Mouse (Mus musculus): Measurements from ENCODE around the gene Astn1.

Astn1 gene

DNA sequence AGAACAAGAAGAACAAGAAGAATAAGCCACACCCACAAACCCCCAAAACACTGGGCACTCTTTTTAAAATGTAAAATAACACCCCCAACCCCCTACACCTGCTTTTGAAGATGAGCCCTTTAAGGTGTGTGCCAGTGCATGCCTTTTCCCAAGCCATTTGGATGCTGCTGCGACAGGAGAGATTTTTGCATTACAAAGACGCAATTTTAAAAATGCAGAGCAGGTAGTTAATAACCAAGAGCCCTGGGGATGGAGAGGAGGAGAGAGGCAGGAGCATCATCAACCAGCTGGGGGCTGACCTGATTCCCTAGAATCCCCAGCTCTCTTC lies at the start of gene Astn1:
TSS of gene Astn1 (plus strand) at position 310 of the 328 bp plus-strand sequence.
- no peak for DNase-seq

DNA sequence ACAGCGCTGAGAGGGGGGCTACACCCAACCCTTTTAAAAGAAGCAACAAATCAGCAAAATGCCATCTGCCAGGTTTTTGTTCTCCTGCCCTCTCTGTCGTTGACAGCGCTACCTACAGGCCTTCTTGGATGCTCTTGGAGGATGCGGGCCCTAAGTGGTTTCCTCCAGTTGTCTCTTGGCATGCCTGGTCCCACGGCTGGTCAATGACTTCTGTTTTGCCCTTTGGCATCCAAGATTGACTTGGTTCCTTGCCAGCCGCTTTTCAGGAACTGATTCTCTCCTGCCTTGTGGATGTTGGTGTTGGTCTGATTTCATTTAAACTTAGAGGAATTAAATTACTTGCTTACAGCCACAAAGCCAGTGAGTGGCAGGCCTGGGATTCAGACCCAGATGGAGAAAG lies 38.7 kb upstream of the Astn1 start:
- no peak for DNase-seq

DNA sequence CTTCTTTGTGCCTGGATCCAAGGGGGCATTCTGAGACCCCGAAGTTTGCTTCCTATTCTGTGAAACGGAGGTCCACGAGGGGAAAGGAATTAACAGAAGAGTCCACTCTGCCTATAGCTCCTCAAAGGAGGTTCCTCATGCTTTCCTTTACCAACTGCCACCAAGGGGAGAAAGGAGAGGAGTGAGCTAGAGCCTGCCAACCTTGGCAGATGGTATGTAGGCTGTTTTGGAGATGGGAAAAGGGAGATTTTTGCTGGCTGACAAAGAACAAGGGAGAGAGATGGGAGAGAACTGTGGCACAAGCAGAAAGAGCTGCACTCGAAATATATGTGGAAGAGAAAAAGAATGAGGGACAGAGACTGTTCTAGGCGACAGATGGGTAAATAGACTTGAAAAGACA lies 33.9 kb upstream of the Astn1 start:
- no peak for DNase-seq

DNA sequence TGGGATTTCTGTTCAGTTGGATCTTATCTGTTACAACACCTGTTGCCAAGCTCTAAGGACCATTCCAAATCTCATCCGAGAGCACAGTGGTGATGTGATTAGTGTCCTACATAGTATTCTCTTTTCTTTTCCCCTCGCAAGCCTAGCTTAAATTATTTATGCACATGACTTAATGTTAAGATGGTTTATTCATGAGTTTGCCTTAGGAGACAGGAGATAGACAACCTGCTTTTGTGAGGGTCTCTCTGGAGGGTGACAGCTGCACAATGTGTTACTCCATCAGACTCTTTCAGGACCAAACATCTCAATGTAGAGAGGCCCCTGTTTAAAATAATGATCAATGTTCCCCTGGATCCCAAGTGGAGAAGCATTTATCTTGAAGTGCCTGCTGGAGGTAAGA lies 33.2 kb upstream of the Astn1 start:
- DNase-seq = no peak

DNA sequence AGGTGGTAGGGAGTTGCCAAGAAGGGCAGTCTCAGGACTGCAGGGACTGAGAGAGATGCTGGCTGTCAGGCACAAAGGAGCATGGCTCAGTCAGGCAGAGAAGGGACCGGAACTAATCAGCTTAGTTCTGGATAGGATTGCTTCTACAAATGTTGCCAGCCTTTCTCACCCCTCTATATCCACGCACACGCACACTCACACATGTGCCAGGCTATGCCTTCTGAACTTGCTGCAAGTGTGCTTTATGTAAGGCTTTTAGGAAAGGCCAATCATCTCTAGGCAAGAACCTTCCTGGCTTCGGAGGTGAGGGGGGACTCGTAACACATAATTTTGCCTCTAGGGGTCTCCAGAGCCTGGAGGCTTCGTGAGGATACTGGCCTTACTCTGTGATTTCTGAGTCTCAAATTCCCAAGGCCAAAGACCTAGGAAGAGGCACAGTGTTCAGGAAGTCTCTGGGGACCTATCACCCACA lies 18.8 kb upstream of the Astn1 start:
- DNase-seq = peak; percentile 14 to 24

DNA sequence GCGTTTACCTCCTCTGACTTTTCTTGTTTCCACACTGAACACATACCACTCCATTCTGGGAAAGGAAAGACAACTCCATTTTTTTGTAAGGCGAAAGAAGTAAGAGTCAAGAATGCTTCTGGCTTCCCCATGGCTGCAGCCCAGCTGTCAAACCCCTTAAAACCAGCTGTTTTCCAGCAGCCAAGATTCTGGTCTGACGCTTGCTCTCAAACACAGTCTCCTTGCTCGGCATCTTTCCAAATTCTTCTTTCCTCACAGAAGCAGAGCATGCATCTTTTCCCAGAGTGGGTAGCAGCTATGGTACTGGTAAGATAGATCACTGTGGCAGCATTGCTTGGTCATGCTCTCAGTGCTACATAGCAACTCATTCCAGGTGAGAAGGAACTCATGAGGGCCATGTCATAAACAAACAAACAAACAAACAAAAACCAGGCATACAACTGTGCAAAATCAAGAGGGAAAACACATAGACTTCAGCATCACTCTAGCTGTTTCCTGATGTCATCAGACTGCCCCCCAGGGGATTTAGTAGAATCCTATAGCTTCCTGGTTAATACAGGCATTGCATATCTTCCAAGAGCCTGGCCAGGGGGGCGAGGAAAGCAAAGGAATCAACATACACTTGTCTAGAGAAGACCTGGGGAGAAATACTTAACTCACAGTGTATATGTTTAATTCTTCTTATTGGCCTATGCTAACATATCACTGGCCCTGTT lies 8.3 kb upstream of the Astn1 start:
- peak in 1 of 2 experiments; percentile 7 for DNase-seq

DNA sequence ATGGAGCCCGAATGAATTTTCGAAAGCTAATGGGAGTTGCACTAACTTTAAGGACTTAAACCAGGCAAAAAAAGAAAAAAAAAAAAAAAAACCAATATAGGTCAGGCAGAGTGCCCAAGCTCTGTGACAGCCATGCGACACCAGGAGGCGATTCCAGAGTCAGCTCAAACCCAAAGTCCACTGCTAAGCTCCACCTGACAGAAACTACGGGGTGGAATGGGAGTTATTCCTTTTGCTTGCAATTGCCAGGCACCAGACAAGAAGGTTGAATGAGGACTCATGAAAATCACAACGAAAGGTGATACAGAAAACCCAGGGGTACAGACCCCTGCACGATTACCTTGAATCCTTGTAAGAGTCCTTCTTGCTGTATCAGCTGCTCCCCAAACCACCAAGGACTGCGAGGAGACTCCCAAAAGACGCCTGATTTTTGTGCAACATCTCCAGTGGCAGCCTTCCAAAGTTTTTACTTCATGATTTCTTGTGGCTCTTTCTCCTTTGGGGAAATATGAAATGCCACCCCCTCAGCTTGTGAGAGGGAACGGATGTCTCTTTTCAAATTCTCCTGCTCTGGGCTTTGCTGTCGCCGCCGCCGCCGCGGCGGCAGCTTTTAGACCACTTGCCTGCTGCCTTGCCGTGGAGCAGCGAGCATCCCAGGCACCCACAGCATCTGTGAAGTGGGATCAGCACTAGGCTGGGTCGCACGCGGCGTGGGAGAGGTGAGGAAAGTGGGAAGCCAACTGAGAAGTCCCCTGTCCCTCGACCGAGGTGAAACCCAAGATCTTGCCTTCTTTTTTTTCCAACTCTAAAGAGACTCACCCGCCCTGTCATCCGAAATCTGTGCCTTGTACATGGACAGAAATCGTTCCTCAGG lies 6.7 kb upstream of the Astn1 start:
- DNase-seq = peak; percentile 13 to 17

DNA sequence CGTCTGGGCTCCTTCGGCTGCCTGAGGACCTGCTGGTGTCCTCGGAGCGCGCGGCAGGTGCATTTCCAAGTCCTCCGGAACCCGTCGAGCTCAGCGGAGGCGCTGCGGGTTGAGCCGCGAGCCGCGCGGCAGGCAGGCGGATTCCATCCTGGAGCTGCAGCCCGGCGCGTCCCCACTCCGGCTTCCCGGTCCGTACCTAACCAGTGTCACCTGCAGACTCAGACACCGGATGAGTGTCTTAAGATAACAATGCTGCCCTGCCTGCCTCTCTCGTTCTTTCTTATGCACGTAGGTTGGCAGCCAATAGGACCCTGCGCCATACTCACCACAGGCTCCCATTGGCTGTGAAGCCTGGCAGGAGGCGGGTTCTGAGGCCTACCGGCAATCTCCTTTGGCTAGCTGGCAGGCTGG lies 6.0 kb upstream of the Astn1 start, which contains the start of gene Brinp2:
TSS of gene Brinp2 (minus strand) at position 276 of the 411 bp plus-strand sequence.
- peak; percentile 80 to 87 for DNase-seq

DNA sequence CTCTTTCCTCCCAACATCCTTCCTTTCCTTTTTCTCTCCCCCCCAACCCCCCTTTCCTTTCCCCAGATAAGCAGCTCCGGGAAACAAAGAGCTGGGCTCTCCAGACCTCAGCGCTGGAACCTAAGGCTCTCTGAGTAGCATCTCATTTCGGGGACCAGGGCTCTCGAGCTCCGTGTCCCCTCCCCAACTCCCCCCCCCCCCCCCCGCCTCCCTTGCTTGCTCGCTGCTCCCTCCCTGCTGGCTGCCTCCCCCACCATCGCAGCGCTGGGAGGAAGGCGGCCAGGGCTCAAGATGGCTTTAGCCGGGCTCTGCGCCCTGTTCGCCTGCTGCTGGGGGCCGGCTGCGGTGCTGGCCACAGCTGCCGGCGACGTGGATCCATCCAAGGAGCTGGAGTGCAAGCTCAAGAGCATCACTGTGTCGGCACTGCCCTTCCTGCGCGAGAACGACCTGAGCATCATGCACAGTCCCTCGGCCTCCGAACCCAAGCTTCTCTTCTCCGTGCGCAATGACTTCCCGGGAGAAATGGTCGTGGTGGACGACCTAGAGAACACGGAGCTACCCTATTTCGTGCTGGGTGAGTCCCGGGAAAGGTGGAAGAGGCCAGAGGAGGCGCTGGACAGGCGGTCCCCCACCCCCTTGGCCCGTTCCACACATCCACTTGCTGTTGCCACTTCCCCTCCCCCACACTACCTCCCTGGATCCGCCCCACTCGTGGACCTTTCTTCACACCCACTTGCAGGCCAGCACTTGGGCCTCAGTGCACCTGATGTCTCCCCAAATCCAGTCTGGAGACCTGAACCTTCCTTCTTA lies 424 bp downstream of the Astn1 start:
- peak in 1 of 2 experiments; percentile 15 for DNase-seq

DNA sequence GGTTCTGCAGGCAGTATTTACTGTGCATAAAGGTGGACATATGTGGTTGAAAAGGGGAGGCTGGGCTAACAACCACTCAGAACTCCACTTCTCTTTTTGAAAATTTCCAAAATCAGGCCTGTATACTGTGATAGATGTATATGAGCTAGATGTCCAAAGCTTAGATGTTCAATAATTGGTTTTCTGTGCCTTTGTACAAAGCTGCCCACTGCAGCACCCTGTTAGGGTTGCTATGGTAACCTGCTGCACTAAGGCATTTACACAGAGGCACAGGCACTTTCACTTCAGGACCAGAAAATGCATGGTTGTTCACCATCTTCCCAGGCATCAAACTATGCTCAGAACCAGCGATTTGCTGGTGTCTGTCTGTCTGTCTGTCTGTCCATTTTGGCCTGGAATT lies 2.4 kb downstream of the Astn1 start:
- no peak for DNase-seq

DNA sequence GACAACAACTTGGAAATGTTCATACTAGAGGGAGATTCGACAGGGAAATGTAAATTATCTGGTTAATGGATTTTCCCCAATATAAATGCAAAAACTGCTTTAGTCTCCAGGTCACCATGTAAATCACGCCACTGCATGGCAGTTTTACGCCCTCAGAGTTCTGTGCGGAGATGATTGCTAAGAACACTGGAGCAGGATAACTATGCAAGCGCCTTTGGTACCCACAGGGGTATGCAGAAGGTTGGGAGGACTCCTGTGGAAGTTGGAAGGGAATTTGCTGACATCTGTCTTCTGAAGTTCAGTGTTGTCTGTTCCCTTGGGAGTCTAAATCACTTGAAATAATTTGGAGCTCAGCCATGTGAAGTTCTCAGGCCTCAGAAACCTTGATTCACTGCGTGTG lies 20.2 kb downstream of the Astn1 start:
- no peak for DNase-seq

DNA sequence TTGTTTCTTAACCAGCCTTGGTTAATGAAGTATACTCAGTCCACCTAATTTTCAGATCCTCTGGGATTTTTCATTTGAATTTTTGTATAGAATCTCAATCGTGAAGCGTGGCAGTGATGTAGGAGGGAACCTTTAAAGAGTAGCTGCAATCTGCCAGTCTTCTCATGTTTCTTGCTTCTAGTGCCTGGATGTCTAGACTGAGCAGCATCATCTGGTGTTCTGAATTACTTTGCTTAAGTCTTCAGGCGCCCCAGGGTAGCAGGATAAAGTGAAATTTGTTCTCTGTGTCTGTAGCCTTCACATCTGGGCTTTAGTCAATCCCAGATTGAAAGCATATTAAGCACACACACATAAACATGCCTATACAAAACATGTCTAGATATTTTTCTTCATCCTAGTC lies 21.1 kb downstream of the Astn1 start:
- DNase-seq = no peak

DNA sequence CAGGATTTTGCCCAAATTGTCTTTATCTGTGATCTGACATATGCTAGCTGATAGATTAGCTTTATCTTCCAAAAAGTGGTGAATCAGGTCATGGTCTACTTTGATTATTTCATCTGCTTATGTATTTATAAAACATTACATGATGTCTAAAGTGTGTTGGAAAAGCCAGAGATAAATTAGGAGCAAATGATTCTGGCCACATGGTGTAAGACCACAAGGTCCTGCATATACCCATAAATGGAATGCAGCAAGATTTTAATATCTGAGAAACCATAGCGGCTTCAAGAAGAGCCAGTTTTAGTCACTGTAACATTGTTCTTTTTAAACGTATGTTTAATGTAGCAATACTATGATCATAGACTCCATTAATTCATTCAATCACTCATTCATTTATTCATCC lies 23.2 kb downstream of the Astn1 start:
- DNase-seq = no peak

DNA sequence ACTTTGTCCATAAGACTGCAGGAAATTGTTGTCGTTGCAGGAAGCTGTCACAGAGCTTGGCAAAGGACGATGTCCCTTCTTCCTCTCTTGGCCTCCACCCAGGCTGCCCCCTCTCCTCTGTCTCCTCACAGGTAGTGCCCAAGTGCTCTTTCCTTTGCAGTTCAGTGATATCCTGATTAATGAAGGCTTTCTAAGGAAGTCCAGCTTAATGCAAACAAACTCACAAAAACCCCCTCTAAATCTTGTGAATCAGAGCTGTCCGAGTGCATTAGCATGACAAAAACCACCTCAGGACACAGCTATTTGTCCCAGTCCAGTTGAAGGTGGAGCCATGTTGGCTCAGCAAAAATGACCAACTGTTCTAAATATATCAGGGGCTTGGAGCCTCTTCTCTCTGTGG lies 24.7 kb downstream of the Astn1 start:
- peak; percentile 10 to 16 for DNase-seq

DNA sequence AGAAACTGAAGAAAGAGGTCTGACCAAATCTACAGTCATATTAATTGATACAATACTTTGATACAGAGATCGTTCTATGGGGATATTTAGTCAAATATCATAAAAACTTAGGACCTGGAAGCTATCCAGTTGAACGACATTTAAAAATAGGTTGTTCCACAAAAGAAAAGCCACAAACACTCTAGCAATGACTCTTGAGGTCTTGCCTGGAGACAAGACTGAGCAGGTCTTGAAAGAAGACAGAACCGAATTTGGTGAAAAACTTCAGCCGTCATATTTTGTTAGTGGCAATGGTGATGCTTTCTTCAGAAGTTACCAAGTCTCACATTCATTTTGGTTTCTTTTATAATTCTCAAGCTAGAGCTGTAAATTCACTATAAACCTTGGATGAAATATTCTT lies 26.9 kb downstream of the Astn1 start:
- no peak for DNase-seq

DNA sequence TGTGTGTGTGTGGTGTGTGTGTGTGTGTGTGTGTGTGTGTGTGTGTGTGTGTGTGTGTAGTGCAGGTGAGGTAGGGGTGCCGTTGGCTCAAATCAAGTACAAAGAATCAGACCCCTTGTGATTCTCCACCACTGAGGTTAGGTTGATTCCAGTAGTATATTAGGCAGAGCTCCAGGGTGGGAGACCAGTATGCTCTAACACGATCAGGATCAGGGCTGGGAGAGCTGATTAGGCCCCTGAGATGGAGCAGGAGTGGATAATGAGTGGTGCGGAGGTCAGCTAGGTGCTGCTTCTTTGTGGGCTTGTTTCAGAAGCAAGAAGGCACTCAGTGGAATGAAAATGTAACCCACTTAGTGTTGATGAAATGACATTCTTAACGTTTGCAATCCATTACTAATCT lies 28.6 kb downstream of the Astn1 start:
- DNase-seq = no peak

DNA sequence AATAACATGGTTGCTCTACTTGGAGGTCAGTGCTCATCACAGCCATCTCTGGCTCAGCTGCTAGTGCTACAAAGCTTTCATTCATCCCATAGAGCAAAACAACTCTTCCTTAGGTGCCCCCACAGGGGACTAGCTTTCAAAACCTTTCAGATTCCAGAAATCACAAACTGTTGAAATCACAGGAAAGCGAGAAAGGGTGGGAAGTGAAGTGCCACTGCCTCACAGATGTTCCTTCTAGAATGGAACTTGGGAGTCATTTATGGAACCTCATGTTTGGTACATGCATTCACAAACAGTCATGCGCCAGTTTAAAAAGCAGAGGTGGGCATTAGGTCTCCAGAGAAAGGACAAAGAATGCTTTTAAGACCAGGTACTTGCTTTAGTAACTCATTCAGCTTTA lies 35.0 kb downstream of the Astn1 start:
- DNase-seq = no peak

DNA sequence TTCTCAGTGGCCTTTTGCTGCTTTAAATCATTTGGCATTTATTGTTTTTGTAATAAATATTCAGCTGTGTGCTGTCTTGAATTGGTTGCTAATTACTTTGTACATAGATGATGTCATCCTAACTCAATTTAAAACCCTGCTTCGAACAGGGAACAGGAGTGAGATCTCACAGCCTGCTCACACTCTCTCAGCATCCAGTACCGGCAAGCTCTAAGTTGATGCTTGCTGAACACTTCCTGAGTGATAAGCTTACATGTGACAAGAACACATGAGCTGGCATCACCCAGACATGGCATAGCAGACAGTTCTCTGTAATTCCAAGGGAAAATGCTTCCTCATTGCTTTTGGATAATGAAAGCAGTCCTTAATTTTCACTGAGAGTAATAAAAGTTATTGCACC lies 38.8 kb downstream of the Astn1 start:
- DNase-seq = no peak

DNA sequence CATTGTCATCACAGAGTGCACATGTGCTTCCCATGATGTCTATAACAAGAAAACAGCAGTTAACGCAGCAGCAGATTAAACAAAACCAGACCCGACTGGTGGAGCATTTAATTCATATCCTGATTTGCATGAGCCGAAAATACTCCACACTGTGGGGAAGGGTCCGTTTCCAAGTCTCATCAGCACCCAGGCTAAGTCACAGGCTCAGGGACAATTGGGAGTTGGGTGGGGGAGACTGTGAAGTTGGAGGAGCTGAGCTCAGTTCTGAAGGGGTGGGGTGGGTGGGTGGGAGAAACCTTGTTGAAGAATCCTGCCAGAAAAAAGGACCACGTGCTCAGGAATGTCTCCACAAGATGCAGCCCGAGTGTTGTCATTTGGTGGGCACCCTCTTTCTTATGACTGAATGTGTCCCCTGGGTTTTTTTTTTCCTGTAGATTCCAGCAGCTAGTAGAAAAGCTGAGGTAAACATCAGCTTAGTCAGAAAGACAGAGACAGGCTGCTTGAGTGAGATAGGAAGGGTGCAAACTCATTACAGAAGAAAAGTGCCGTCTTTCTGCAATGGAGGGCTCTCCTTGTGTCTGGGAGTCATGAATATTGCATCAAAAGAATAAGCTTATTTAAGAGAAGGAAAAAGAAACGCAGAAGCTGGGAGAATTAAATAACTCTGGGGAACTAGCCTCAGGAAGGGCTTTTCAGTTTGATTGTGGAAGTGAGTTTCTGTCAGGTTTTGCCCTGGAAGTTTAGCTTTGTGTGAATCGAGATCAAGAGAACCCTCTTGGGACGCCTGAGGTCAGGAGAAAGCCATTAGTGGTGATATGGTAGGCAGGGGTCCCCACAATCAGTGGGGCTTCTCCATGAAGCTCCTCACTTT lies 44.1 kb downstream of the Astn1 start:
- no peak for DNase-seq

DNA sequence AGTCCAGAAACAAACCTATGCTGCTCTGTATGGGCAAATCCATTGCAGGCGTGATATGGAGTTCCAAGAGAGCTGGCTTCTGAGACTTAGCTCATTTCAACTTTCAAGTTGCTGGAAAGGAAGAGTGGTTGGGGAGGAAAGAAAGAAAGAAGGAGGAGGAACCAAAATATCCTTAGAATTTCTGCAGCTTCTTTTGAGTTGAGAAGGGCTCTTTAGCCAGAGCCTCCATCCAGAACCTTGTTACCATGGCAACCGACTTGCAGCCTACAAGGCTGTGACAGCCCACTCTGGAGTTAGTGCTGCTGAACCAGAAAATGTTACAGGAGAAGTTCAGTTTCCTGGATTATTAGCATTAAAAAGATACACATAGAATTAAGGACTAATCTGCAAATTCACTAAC lies 46.1 kb downstream of the Astn1 start:
- DNase-seq = no peak

DNA sequence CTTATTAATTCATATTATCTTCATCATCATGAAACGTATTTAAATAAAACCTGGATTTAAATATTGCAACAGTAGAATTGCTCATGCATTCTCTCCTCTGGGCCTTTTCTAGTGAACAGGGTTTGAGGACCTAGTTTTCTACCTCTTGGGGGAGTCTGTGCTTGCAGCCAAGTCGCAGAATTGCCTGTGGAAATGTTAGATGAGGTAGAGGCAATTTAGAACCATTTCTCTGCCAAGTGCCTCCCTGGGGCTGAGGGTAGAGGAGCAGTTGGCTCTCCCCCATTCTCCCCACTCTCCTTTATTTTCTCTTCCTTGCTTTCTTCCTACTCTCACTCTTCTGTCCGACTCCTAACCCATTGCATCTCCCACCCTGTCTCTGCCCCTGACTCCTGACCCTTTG lies 49.1 kb downstream of the Astn1 start:
- DNase-seq = no peak

DNA sequence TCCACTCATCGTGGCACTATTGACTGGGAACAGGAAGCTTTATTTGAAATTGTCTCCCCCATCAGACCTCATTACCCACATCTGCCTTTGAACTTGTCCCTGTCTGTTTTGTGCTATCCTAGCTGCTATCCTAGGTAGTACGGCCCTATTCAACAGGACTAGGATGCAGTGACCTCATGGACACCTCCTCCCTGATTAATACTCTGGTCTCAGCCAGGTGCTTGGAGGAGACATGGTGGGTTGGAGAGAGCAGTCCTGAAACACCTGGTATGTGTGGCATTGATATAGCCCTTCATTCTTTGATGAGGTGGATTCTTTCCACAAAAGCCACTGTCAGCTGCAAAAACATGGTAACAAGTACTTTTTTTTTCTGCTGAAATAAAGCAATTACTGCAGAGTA lies 52.1 kb downstream of the Astn1 start:
- no peak for DNase-seq
